Mouse (Mus musculus) midbrain, embryonic 16.5 days (tissue): ENCODE data around the gene Wfs1. TPM values are rescaled to one million over a fixed set of nuclear protein-coding genes. Genes with fewer than 3 reads are reported as not detected.
"Not testable (repeated sequence)": the region's sequence is repeated elsewhere in the genome, so short reads cannot be mapped to it uniquely, and the experiment has no call there.

Experiments used
- ATAC-seq: fragments of 200-750 bp; cut with Nextera tagmentation; 2 replicates; pipeline ENCODE4 v1.8.0; 2017; ENCODE audit warnings: moderate TSS enrichment
- H3K27ac ChIP-seq: fragments of 300-500 bp; sonication (generic); 2 replicates; pipeline ENCODE4 v1.5.1; 2014; ENCODE audit warnings: mild to moderate bottlenecking, low read length, mixed read lengths
- H3K27me3 ChIP-seq: fragments of 300-500 bp; sonication (generic); 2 replicates; pipeline ENCODE4 v1.6.1; 2014; ENCODE audit warnings: low read depth, low read length, mixed read lengths; ENCODE audit not compliant: control insufficient read depth, insufficient read depth
- H3K36me3 ChIP-seq: fragments of 300-500 bp; sonication (generic); 2 replicates; pipeline ENCODE4 v1.6.1; 2014; ENCODE audit warnings: mild to moderate bottlenecking, low read length, moderate library complexity, mixed read lengths; ENCODE audit not compliant: control insufficient read depth, insufficient read depth
- H3K4me1 ChIP-seq: fragments of 300-500 bp; sonication (generic); 2 replicates; pipeline ENCODE4 v1.6.1; 2014; ENCODE audit warnings: mild to moderate bottlenecking, low read length, mixed read lengths; ENCODE audit not compliant: control insufficient read depth, insufficient read depth
- H3K4me2 ChIP-seq: fragments of 300-500 bp; sonication (generic); 2 replicates; pipeline ENCODE4 v1.6.1; 2014; ENCODE audit warnings: mild to moderate bottlenecking, low read length, mixed read lengths
- H3K4me3 ChIP-seq: fragments of 300-500 bp; sonication (generic); 2 replicates; pipeline ENCODE4 v1.5.1; 2014; ENCODE audit warnings: low read depth, mild to moderate bottlenecking, low read length, moderate library complexity, mixed read lengths
- H3K9ac ChIP-seq: fragments of 300-500 bp; sonication (generic); 2 replicates; pipeline ENCODE4 v1.6.1; 2014; ENCODE audit warnings: low read depth, low read length, mixed read lengths
- H3K9me3 ChIP-seq: fragments of 300-500 bp; sonication (generic); replicated peaks from 2 replicates; pipeline ENCODE4 v1.6.1; 2014; ENCODE audit warnings: mild to moderate bottlenecking, low read length, mixed read lengths; ENCODE audit not compliant: control insufficient read depth, poor library complexity, severe bottlenecking
- WGBS: fragments of 180-500 bp; shearing (Covaris S2); extraction: QIAGEN DNeasy Blood & Tissue Kit; methylation state at CpG from one replicate; pipeline ENCODE4 v1.1.7; 2014; 5-methylcytosine and 5-hydroxymethylcytosine counted together
- polyA plus RNA-seq: library from polyadenylated mRNA; unstranded; fragments of >200 nt; fragmentation: Nextera tagmentation; extraction: Ambion mirVana; gene quantifications from 2 replicates; pipeline ENCODE4 v1.2.1, GENCODE M21; 2015

Gene Wfs1
- polyA plus RNA-seq, 1 experiment from 2014 or later = 11.1 TPM

DNA sequence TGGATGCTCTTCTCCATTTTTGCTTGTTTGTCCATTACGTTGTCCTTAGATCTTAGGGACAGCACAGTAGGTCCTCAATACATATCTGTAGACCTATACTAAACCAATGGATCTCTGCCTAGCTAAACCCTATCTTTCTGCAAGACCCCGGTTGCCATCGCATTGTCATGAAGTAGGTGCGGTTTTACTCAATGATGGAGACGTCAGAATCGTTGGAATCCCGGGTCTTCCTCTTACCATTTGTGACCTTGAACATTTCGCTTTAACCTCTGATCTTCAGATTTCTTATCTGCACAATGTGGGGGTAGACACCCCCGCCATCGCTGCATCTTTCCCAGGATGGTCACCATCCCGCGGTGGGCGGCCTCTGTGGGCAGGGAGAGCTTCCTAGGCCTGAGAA is 38.7 kb upstream of the Wfs1 start:
- H3K4me2 ChIP-seq = peak overlapping the region; percentile 79
- no peaks in the 10 kb centered on the region for H3K9me3 ChIP-seq
- peak overlapping the region; percentile 82 for H3K4me3 ChIP-seq
- H3K4me1 ChIP-seq = peaks cover 19% of the 10 kb centered on the region
- peaks cover 10% of the 10 kb centered on the region for H3K27me3 ChIP-seq
- H3K36me3 ChIP-seq = no peaks in the 10 kb centered on the region
- 12% methylated on average over 13 of the region's 13 CpGs for WGBS
- H3K27ac ChIP-seq = peak overlapping the region; percentile 88
- peak overlapping the region; percentile 83 for H3K9ac ChIP-seq
- ATAC-seq = no peak

DNA sequence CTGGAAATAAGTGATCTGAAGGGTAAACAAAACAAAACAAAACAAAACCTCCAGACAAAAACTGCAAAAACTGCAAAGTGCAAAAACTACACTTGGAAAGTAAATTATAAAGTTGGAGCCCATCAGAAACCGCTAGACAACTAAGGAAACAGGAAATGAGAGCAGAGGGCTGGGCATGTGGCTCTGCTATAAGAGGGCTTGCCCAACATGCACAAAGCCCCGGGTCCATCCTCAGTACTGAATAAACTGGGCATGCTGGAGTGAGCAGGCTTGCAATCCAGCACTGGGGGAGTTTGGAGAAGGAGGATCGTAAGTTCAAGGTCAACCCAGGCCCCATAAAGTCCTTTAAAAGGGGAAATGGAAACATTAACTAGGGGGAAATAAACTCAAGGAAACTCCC is 28.2 kb upstream of the Wfs1 start:
- no peaks in the 10 kb centered on the region for H3K36me3 ChIP-seq
- H3K27ac ChIP-seq = no peak overlapping the region
- H3K4me2 ChIP-seq = no peak overlapping the region
- H3K27me3 ChIP-seq = no peaks in the 10 kb centered on the region
- peaks cover 3% of the 10 kb centered on the region; the same call in 1 of the 2 replicates for H3K4me1 ChIP-seq
- no peak overlapping the region for H3K9ac ChIP-seq
- no peaks in the 10 kb centered on the region for H3K9me3 ChIP-seq
- ATAC-seq = no peak
- 80% methylated on average over 3 of the region's 3 CpGs for WGBS
- H3K4me3 ChIP-seq = no peak overlapping the region

DNA sequence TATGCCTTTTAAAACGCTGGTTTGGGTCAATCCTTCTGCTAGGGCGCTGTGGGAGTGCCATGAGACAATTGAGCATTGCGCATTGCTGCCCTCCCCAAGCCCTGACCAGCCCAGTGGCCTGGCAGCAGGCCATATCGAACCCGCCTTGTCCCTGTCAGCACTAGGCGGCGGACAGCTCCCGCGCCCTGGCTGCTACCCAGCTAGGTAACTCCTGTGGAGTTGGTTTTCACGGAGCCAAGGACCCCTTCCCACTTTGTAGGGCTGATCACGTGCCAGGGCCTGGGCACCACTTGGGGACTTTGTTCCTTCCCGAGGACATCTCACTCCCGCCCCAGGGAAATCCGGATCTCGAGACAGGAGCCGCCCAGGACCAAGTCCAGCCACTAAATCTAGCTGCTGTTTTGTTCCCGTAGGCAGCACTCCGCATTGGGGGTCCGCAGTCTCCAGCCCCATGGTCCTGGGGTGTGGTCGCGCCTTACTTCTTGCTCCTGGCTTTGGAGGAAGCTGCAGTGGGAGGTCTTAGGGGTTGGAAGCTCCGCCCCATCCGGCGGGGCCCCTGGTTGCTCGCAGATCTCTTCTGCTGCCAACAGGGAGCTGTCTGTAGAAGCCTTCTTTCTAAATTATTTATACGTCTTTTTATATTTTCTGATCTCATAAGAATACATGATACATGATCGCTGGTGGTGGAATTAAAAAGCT is 26.8 kb upstream of the Wfs1 start:
- Histone ChIP-seq H3K9ac (no peak overlapping the region), H3K9me3 (no peaks in the 10 kb centered on the region), H3K27ac (no peak overlapping the region), H3K4me1 (peaks cover 3% of the 10 kb centered on the region; the same call in 1 of the 2 replicates), H3K4me2 (peak overlapping the region; percentile 51), H3K4me3 (peak overlapping the region; percentile 15), H3K36me3 (no peaks in the 10 kb centered on the region), H3K27me3 (no peaks in the 10 kb centered on the region)
- 6% methylated on average over 27 of the region's 27 CpGs for WGBS
- peak; percentile 68 for ATAC-seq

DNA sequence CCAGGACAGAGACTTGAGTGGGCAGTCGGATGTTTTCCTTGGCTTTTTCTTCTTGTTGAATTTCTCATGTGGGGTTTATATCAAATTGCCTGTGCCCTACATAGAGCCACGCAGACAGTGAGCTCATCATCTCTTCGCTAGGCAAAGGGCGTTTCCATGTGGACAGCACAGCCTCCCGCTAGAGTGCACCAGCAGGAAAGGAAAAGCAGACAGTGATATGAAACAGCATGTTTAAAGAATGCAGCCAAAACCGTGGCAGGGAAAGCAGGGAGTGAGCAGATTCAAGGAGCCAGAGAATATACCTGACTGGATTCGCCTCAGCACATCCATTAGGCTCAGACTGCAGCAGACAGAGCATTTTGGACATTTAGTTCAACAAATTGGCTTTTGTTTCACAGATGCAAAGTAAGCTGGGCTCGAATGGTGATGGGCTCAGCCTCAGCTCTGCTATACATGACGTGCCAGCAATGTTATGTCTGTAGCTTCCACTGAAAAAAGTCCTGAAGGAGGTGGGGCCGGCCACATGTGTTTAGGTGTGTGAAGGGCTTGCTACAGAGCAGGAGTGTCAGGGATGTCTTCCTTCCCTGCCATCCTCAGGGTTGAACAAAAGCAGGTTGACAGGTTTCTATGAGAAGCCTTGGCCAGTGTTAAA is 21.8 kb upstream of the Wfs1 start:
- Histone ChIP-seq H3K4me2 (no peak overlapping the region), H3K36me3 (no peaks in the 10 kb centered on the region), H3K9me3 (peaks cover 6% of the 10 kb centered on the region; the same call in 1 of the 2 replicates), H3K4me3 (no peak overlapping the region), H3K27ac (peak overlapping the region; percentile 68), H3K4me1 (peaks cover 3% of the 10 kb centered on the region; the same call in 1 of the 2 replicates), H3K27me3 (no peaks in the 10 kb centered on the region), H3K9ac (no peak overlapping the region)
- ATAC-seq = peak; percentile 88
- 62% methylated on average over 10 of the region's 10 CpGs for WGBS

GRCm38 (mm10) chr5:37009761-37010160 is 20.8 kb upstream of the Wfs1 start:
- not testable (repeated sequence) for H3K4me1 ChIP-seq, H3K4me2 ChIP-seq, H3K9me3 ChIP-seq, ATAC-seq, H3K27ac ChIP-seq, H3K4me3 ChIP-seq, H3K9ac ChIP-seq, H3K27me3 ChIP-seq, H3K36me3 ChIP-seq
- 44% methylated on average over 12 of the region's 13 CpGs for WGBS

- Histone ChIP-seq H3K36me3 (no peaks in the 10 kb centered on the region), H3K27ac (no peak overlapping the region), H3K4me3 (no peak overlapping the region), H3K27me3 (no peaks in the 10 kb centered on the region), H3K4me1 (no peaks in the 10 kb centered on the region), H3K4me2 (no peak overlapping the region), H3K9me3 (no peaks in the 10 kb centered on the region), H3K9ac (no peak overlapping the region)
- 51% methylated on average over 2 of the region's 2 CpGs for WGBS
- ATAC-seq = no peak
Measured at GRCm38 (mm10) chr5:37002001-37002400, 13.0 kb upstream of the Wfs1 start.

DNA sequence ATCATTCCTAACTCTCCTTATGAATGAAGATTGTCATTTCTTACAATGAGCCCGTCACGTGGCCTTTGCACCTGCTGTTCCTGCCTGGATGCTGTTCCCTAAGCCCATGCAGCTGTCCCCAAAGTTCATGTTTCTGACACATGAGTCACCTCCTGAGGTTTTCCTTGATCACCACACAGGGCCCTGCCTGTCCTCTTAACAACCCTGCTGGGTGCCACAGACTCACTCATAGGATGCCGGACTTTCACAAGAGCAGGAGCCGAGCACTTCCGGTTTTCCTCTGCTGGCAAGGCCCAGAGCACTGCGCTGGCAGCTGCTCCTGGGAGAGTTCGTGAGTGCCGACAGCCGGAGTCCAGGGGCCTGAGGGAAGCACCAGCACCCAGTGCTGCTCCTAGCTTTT is 12.0 kb upstream of the Wfs1 start:
- no peaks in the 10 kb centered on the region for H3K36me3 ChIP-seq
- 83% methylated on average over 9 of the region's 9 CpGs for WGBS
- H3K27ac ChIP-seq = no peak overlapping the region
- H3K4me1 ChIP-seq = no peaks in the 10 kb centered on the region
- H3K27me3 ChIP-seq = no peaks in the 10 kb centered on the region
- H3K9ac ChIP-seq = no peak overlapping the region
- no peak overlapping the region for H3K4me3 ChIP-seq
- no peaks in the 10 kb centered on the region for H3K9me3 ChIP-seq
- H3K4me2 ChIP-seq = no peak overlapping the region
- ATAC-seq = no peak

DNA sequence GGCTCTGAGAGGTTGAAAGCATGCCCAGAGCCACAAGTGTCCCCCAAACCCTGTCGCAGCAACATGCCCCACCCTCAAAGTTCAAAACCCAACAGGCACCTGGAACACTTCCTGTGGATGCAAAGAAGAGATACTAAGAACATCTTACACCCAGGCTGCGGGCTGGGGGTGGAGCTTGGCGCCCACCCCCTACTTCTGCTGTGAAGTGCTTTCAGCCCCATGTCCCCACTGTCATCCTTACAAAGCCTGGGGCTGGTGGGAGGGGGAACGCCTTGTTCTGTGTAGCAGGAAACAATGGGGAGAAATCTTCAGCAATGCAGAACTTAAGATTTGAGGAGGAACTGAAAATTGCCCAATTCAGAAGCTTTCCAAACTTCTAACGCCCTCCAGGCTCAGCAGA is 9.0 kb upstream of the Wfs1 start:
- Histone ChIP-seq H3K9me3 (no peaks in the 10 kb centered on the region), H3K27ac (no peak overlapping the region), H3K4me1 (no peaks in the 10 kb centered on the region), H3K27me3 (no peaks in the 10 kb centered on the region), H3K4me2 (no peak overlapping the region), H3K36me3 (no peaks in the 10 kb centered on the region), H3K9ac (no peak overlapping the region), H3K4me3 (no peak overlapping the region)
- no peak for ATAC-seq
- 49% methylated on average over 5 of the region's 5 CpGs for WGBS

GRCm38 (mm10) chr5:36996410-36996809 is 7.4 kb upstream of the Wfs1 start:
- H3K4me1 ChIP-seq = no peaks in the 10 kb centered on the region
- H3K9me3 ChIP-seq = no peaks in the 10 kb centered on the region
- no peaks in the 10 kb centered on the region for H3K27me3 ChIP-seq
- no peak overlapping the region for H3K27ac ChIP-seq
- H3K4me3 ChIP-seq = no peak overlapping the region
- no peak overlapping the region for H3K9ac ChIP-seq
- WGBS = 85% methylated on average over 14 of the region's 14 CpGs
- no peaks in the 10 kb centered on the region for H3K36me3 ChIP-seq
- no peak overlapping the region for H3K4me2 ChIP-seq
- ATAC-seq = no peak
